Mouse (Mus musculus): ENCODE measurements around the gene Tmprss5. TPM values are rescaled to one million over a fixed set of nuclear protein-coding genes. Genes with fewer than 3 reads are reported as not detected.

Gene Tmprss5
- polyA plus RNA-seq (2012; fragmentation: generic; extraction: Trizol): not detected
- long read RNA-seq, experiment 1: 0 reads
- long read RNA-seq, experiment 2: 0 reads

DNA sequence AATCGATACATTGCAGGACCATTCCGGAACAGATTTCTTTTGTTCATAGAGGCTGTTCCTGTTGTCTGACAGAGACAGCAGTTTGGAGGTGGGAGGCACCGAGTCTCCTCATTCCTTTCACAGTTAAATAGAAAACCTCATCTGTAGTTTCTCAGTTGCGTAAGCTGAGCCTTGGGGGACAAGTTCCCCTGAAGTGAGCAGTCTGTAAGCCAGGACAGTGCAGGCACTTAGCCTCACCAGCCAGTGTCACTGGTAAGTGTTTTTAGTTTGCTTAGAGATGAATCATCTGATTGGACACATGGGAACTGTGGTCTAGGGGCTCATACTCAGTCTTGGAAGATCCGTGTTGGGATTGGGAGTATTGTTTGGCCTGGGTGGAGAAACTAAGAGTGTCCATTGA is at the start of gene Tmprss5:
Tmprss5 (plus strand) TSS at position 154 of the 400 bp plus-strand sequence.
- Histone ChIP-seq H3K4me3 (ENCODE audit: insufficient read depth, poor library complexity, severe bottlenecking) (no peak within 1 kb of the TSS), H3K36me3 (ENCODE audit: control insufficient read depth, insufficient read depth) (peaks cover 44% of the 10 kb centered on the region), H3K79me3 (ENCODE audit: low read depth) (no peaks in the 10 kb centered on the region), H3ac (ENCODE audit: control insufficient read depth, insufficient read length, low read depth) (no peak within 1 kb of the TSS), H3K27me3 (ENCODE audit: control insufficient read depth, insufficient read depth, insufficient read length) (no peaks in the 10 kb centered on the region), H3K79me2 (ENCODE audit: control insufficient read depth, insufficient read depth) (no peaks in the 10 kb centered on the region)
- TF ChIP-seq FOSL1 (IDR thresholded peaks at IDR 0.05; ENCODE audit: insufficient read depth, low read length, poor library complexity, severe bottlenecking) (no peak), CEBPB (IDR thresholded peaks at IDR 0.05; ENCODE audit: low read depth) (no peak), CTCF (IDR thresholded peaks at IDR 0.05; ENCODE audit: control insufficient read depth, insufficient read depth, insufficient read length) (no peak), MAX (IDR thresholded peaks at IDR 0.05) (no peak), MYOD1 (IDR thresholded peaks at IDR 0.05; ENCODE audit: control insufficient read depth, insufficient read length, low read depth) (no peak), MYOG (IDR thresholded peaks at IDR 0.05; ENCODE audit: control insufficient read depth, extremely low read depth, insufficient read length) (no peak), USF1 (IDR thresholded peaks at IDR 0.05; ENCODE audit: low read depth) (no peak)

DNA sequence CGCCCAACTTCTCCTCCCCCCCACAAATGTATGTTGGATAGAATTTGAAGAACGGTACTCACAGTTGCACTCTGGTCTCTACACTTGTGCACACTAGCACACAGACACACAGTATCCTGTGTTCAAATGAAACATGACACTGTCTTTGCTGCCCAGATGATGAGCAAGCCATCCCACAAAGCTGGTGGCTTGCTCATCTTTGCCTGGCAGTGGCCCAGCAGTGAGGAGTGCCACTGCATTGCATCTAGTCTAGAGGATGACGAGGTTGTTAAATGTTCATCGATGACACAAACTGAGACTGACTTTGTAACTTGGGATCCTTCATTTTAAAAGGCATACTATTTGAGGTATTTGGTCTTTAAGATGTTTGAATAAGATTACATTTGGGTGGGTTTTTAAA is 46.3 kb upstream of the Tmprss5 start:
- H3K4me3 ChIP-seq (ENCODE audit: insufficient read depth, poor library complexity, severe bottlenecking): no peak overlapping the region
- H3K79me3 ChIP-seq (ENCODE audit: low read depth): no peaks in the 10 kb centered on the region
- no peaks in the 10 kb centered on the region for H3K79me2 ChIP-seq (ENCODE audit: control insufficient read depth, insufficient read depth)
- peaks cover 38% of the 10 kb centered on the region for H3K36me3 ChIP-seq (ENCODE audit: control insufficient read depth, insufficient read depth)
- peak; percentile 8 for TF ChIP-seq FOSL1 (IDR thresholded peaks at IDR 0.05; ENCODE audit: insufficient read depth, low read length, poor library complexity, severe bottlenecking)
- no peak for TF ChIP-seq MYOD1 (IDR thresholded peaks at IDR 0.05; ENCODE audit: control insufficient read depth, insufficient read length, low read depth)
- TF ChIP-seq CEBPB (IDR thresholded peaks at IDR 0.05; ENCODE audit: low read depth): peak; percentile 30
- no peak overlapping the region for H3ac ChIP-seq (ENCODE audit: control insufficient read depth, insufficient read length, low read depth)
- no peaks in the 10 kb centered on the region for H3K27me3 ChIP-seq (ENCODE audit: control insufficient read depth, insufficient read depth, insufficient read length)

DNA sequence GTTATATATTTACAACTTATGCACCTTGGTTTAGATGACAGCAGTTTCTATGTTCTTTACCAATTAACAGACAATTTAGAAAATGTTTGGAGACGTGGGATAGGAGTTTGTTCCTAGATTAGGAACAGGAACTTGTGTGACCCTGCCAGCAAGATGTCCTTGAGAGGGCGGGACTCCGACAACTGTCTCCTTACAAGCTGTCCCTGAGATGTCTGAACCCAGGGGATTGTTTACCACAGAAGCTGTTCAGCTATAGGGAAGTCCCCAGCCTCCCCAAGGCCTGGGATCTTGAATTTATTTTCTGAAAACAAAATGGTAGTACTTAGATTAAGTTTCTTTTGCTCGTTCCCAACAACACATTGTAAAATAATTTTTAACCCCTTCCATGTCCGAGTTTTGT is 30.2 kb upstream of the Tmprss5 start:
- Histone ChIP-seq H3K27me3 (ENCODE audit: control insufficient read depth, insufficient read depth, insufficient read length) (no peaks in the 10 kb centered on the region), H3K79me2 (ENCODE audit: control insufficient read depth, insufficient read depth) (peaks cover 4% of the 10 kb centered on the region), H3K36me3 (ENCODE audit: control insufficient read depth, insufficient read depth) (no peaks in the 10 kb centered on the region), H3K4me3 (ENCODE audit: insufficient read depth, poor library complexity, severe bottlenecking) (no peak overlapping the region), H3K79me3 (ENCODE audit: low read depth) (no peaks in the 10 kb centered on the region), H3ac (ENCODE audit: control insufficient read depth, insufficient read length, low read depth) (no peak overlapping the region)
- TF ChIP-seq MYOD1 (IDR thresholded peaks at IDR 0.05; ENCODE audit: control insufficient read depth, insufficient read length, low read depth) (no peak), USF1 (IDR thresholded peaks at IDR 0.05; ENCODE audit: low read depth) (no peak), MAX (IDR thresholded peaks at IDR 0.05) (no peak), FOSL1 (IDR thresholded peaks at IDR 0.05; ENCODE audit: insufficient read depth, low read length, poor library complexity, severe bottlenecking) (no peak), CEBPB (IDR thresholded peaks at IDR 0.05; ENCODE audit: low read depth) (no peak), CTCF (IDR thresholded peaks at IDR 0.05; ENCODE audit: control insufficient read depth, insufficient read depth, insufficient read length) (no peak), MYOG (IDR thresholded peaks at IDR 0.05; ENCODE audit: control insufficient read depth, extremely low read depth, insufficient read length) (no peak)

DNA sequence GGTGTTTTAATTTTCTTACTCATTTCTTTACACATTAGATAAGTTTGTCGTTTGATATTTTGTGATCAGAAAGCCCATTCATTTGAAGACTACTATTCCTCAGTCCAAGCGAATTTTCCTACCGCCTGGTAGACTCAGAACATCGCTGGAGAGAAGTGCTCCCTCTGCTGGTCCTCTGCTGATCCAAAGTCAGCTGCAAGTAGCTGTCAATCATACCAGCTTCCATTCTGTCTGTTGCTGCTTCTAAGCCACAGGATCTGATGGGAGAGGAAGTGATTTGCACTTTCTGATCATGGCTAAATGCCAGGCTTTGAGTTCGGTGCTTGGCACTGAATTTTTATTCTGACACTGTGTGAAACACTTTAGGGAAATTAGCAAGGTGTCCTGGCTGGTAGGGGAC is 29.7 kb upstream of the Tmprss5 start:
- no peak overlapping the region for H3ac ChIP-seq (ENCODE audit: control insufficient read depth, insufficient read length, low read depth)
- H3K27me3 ChIP-seq (ENCODE audit: control insufficient read depth, insufficient read depth, insufficient read length): no peaks in the 10 kb centered on the region
- TF ChIP-seq CTCF (IDR thresholded peaks at IDR 0.05; ENCODE audit: control insufficient read depth, insufficient read depth, insufficient read length) (peak; percentile 40), MYOD1 (IDR thresholded peaks at IDR 0.05; ENCODE audit: control insufficient read depth, insufficient read length, low read depth) (peak; percentile 34), USF1 (IDR thresholded peaks at IDR 0.05; ENCODE audit: low read depth) (no peak)
- H3K4me3 ChIP-seq (ENCODE audit: insufficient read depth, poor library complexity, severe bottlenecking): no peak overlapping the region
- no peaks in the 10 kb centered on the region for H3K36me3 ChIP-seq (ENCODE audit: control insufficient read depth, insufficient read depth)
- peaks cover 3% of the 10 kb centered on the region for H3K79me3 ChIP-seq (ENCODE audit: low read depth)
- peaks cover 9% of the 10 kb centered on the region for H3K79me2 ChIP-seq (ENCODE audit: control insufficient read depth, insufficient read depth)

DNA sequence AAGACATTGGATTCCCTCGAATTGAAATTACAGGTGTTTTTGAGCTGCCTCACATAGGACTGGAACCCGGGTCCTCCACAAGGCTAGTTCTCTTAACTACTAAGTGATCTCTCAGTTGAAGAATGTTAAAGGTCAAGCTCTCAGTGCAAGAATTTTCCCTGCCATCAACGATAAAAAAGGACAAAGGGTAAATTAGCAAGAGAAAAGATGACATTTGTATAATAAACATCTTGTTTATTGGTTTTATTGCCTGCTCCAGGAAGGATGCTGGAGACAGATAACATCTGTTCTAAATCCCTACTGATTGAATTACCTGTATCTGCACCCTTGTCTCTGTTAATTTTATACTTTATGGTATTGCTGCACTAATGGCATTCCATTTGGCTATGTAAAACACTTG is 27.0 kb upstream of the Tmprss5 start:
- H3ac ChIP-seq (ENCODE audit: control insufficient read depth, insufficient read length, low read depth): no peak overlapping the region
- no peaks in the 10 kb centered on the region for H3K27me3 ChIP-seq (ENCODE audit: control insufficient read depth, insufficient read depth, insufficient read length)
- no peak overlapping the region for H3K4me3 ChIP-seq (ENCODE audit: insufficient read depth, poor library complexity, severe bottlenecking)
- peaks cover 13% of the 10 kb centered on the region for H3K79me3 ChIP-seq (ENCODE audit: low read depth)
- TF ChIP-seq CEBPB (IDR thresholded peaks at IDR 0.05; ENCODE audit: low read depth): no peak
- no peak for TF ChIP-seq FOSL1 (IDR thresholded peaks at IDR 0.05; ENCODE audit: insufficient read depth, low read length, poor library complexity, severe bottlenecking)
- no peak for TF ChIP-seq CTCF (IDR thresholded peaks at IDR 0.05; ENCODE audit: control insufficient read depth, insufficient read depth, insufficient read length)
- H3K36me3 ChIP-seq (ENCODE audit: control insufficient read depth, insufficient read depth): peaks cover 5% of the 10 kb centered on the region
- peaks cover 30% of the 10 kb centered on the region for H3K79me2 ChIP-seq (ENCODE audit: control insufficient read depth, insufficient read depth)

DNA sequence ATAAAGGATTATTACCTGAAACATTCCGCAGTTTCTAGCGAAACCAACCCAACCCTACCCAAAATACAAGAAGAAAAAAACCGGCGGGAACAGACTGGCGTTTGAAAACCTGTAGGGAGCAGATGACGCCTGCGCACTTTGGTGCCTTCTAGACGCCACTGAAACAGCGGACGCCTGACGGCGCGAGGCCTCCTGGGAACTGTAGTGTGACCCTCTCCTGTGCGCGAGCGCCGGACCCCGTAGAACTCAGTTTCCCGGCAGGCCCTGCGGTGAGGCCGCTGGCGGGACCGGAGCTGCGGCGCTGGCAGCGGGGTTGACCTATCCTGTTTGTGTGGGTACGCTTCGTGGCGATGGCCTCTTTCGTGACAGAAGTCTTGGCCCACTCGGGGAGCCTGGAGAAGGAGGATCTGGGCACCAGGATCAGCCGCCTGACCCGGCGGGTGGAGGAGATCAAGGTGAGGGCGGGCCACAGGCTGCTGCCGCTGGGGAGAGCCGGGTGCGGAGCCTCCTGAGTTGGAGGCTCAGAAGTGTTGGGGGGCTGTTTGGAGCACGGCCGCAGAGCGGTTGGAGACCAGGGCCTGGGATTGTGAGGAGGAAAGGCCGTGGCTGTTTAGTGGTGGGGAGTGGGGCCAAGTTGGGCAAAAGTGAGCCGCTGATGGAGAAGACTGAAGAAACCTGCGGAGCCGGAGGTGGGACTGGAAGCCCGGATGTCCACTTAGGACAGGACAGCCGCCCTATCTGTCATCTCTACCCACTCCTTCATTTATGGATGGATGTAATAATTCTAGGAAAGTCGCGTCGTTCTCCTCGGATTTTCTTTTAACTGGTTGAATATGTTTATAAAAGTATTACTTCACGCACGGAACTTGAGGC is 25.5 kb upstream of the Tmprss5 start, which contains the start of gene Zw10:
Zw10 (plus strand) TSS at position 281 of the 873 bp plus-strand sequence.
- H3K79me3 ChIP-seq (ENCODE audit: low read depth): peaks cover 13% of the 10 kb centered on the region
- no peaks in the 10 kb centered on the region for H3K27me3 ChIP-seq (ENCODE audit: control insufficient read depth, insufficient read depth, insufficient read length)
- H3K36me3 ChIP-seq (ENCODE audit: control insufficient read depth, insufficient read depth): peaks cover 10% of the 10 kb centered on the region
- peak within 1 kb of the TSS; percentile 81 for H3ac ChIP-seq (ENCODE audit: control insufficient read depth, insufficient read length, low read depth)
- TF ChIP-seq MAX (IDR thresholded peaks at IDR 0.05) (peak; percentile 14), FOSL1 (IDR thresholded peaks at IDR 0.05; ENCODE audit: insufficient read depth, low read length, poor library complexity, severe bottlenecking) (no peak), MYOG (IDR thresholded peaks at IDR 0.05; ENCODE audit: control insufficient read depth, extremely low read depth, insufficient read length) (no peak)
- H3K4me3 ChIP-seq (ENCODE audit: insufficient read depth, poor library complexity, severe bottlenecking): peak within 1 kb of the TSS; percentile 76
- H3K79me2 ChIP-seq (ENCODE audit: control insufficient read depth, insufficient read depth): peaks cover 30% of the 10 kb centered on the region
